Mouse (Mus musculus) C2C12 (cell line): ENCODE results near the gene Mfsd6l. TPM values are rescaled to one million over a fixed set of nuclear protein-coding genes. Genes with fewer than 3 reads are reported as not detected.
A peak's percentile ranks its signal among the peaks of the same experiment; 100 is the strongest.

Experiments
- H3K27me3 ChIP-seq: one replicate; pipeline ENCODE4 v1.6.1; 2011; ENCODE audit not compliant: control insufficient read depth, insufficient read depth, insufficient read length
- H3K36me3 ChIP-seq: one replicate; pipeline ENCODE4 v1.6.1; 2011; ENCODE audit not compliant: control insufficient read depth, insufficient read depth
- H3K4me3 ChIP-seq: one replicate; pipeline ENCODE4 v1.5.1; 2011; ENCODE audit warnings: mild to moderate bottlenecking, control low read depth; ENCODE audit not compliant: poor library complexity, insufficient read depth, severe bottlenecking
- H3K79me2 ChIP-seq: one replicate; pipeline ENCODE4 v1.6.1; 2011; ENCODE audit not compliant: control insufficient read depth, insufficient read depth
- H3K79me3 ChIP-seq: one replicate; pipeline ENCODE4 v1.6.1; 2011; ENCODE audit warnings: low read depth, control low read depth
- H3ac ChIP-seq: one replicate; pipeline ENCODE3; 2011; ENCODE audit warnings: low read depth; ENCODE audit not compliant: control insufficient read depth, insufficient read length
- CEBPB ChIP-seq: IDR thresholded peaks from one replicate; pipeline ENCODE4 v1.6.1; 2011; ENCODE audit warnings: low read depth, mild to moderate bottlenecking, control low read depth, moderate library complexity
- CTCF ChIP-seq: IDR thresholded peaks from one replicate; pipeline ENCODE4 v1.5.1; 2011; ENCODE audit not compliant: control insufficient read depth, insufficient read depth, insufficient read length
- FOSL1 ChIP-seq: IDR thresholded peaks from one replicate; pipeline ENCODE4 v1.8.0; 2011; ENCODE audit warnings: mild to moderate bottlenecking, low read length; ENCODE audit not compliant: poor library complexity, insufficient read depth, severe bottlenecking
- MAX ChIP-seq: IDR thresholded peaks from one replicate; pipeline ENCODE4 v1.6.1; 2011; ENCODE audit warnings: mild to moderate bottlenecking, control low read depth
- MYOD1 ChIP-seq: IDR thresholded peaks from one replicate; pipeline ENCODE4 v1.6.1; 2011; ENCODE audit warnings: low read depth; ENCODE audit not compliant: control insufficient read depth, insufficient read length
- MYOG ChIP-seq: IDR thresholded peaks from one replicate; pipeline ENCODE4 v1.6.1; 2011; ENCODE audit not compliant: control insufficient read depth, insufficient read length; ENCODE audit errors: extremely low read depth
- USF1 ChIP-seq: IDR thresholded peaks from one replicate; pipeline ENCODE4 v1.6.1; 2011; ENCODE audit warnings: low read depth, mild to moderate bottlenecking, control low read depth, moderate library complexity
- polyA plus RNA-seq: library from polyadenylated mRNA; unstranded; fragments of >200 nt; fragmentation: generic; extraction: Trizol; gene quantifications from one replicate; pipeline ENCODE4 v1.2.1, GENCODE M21; 2012; ENCODE audit warnings: missing spikeins

Gene Mfsd6l
- polyA plus RNA-seq, 1 experiment = not detected

- peaks cover 51% of the 10 kb centered on the region for H3K27me3 ChIP-seq
- H3K4me3 ChIP-seq = no peak overlapping the region
- no peaks in the 10 kb centered on the region for H3K79me3 ChIP-seq
- H3ac ChIP-seq = no peak overlapping the region
- no peaks in the 10 kb centered on the region for H3K36me3 ChIP-seq
- TF ChIP-seq FOSL1 (no peak), CEBPB (no peak), CTCF (no peak), MYOD1 (no peak), MAX (no peak), MYOG (no peak), USF1 (no peak)
- no peaks in the 10 kb centered on the region for H3K79me2 ChIP-seq
These were observed 3.6 kb downstream of the Mfsd6l start for GRCm38 (mm10) chr11:68559546-68559945.

DNA sequence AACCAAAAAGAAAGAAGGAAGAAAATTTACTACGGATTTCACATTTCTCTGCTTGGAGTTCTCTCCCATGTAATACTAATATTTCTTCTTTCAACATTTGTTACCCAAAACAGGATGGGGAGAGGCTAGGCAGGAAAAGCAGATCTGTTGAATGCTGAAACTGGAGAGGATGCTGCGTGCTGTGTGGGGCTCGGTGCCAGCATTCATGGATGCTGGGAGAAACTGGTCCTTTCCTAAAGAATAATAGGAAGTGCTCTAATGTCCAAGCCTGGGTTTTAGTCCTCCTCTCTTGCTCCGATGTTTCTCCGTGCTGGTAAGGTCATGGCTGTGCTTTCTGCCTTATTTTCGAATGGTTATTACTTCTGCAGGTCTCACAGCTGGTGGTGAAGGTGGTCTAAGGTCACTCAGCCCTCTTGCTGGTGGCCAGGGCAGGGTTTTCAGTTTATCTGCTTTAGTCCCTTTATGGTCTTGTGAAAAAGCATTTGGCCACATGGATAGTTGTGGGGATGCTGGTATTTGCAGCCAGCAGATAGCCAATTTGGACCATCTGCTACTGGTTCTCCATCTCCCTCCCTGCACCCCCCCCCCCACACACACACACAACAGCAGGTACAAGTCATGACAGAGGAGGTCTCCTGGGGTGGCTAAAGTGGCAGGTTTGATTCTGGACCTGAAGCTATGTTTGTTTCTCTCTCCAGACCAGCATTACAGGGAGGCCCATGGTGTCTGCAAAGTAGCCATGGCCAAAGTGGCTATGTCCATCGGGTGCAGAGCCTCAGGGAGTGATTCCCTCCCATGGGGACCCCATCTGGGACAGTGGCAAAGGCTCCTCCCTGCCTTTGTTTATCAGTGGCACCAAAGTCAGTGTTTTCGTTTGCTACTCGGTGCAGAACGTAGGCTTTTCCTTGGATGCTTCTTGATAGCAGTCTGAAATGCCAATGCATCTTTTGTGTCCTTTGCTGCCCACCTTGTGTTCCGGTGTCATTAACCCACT, 6.3 kb downstream of the Mfsd6l start:
- Histone ChIP-seq H3K79me3 (no peaks in the 10 kb centered on the region), H3ac (no peak overlapping the region), H3K79me2 (no peaks in the 10 kb centered on the region), H3K4me3 (no peak overlapping the region), H3K27me3 (peaks cover 41% of the 10 kb centered on the region), H3K36me3 (no peaks in the 10 kb centered on the region)
- TF ChIP-seq FOSL1 (no peak), CEBPB (no peak), MAX (no peak), MYOD1 (no peak), CTCF (no peak), MYOG (no peak), USF1 (no peak)

GRCm38 (mm10) chr11:68564356-68565031, 8.5 kb downstream of the Mfsd6l start:
- Histone ChIP-seq H3ac (no peak overlapping the region), H3K79me3 (no peaks in the 10 kb centered on the region), H3K4me3 (no peak overlapping the region), H3K36me3 (no peaks in the 10 kb centered on the region), H3K79me2 (no peaks in the 10 kb centered on the region), H3K27me3 (peaks cover 34% of the 10 kb centered on the region)
- no peak for TF ChIP-seq MYOG
- no peak for TF ChIP-seq MYOD1
- no peak for TF ChIP-seq MAX
- TF ChIP-seq FOSL1 = no peak
- no peak for TF ChIP-seq CEBPB
- TF ChIP-seq USF1 = no peak
- TF ChIP-seq CTCF = no peak

DNA sequence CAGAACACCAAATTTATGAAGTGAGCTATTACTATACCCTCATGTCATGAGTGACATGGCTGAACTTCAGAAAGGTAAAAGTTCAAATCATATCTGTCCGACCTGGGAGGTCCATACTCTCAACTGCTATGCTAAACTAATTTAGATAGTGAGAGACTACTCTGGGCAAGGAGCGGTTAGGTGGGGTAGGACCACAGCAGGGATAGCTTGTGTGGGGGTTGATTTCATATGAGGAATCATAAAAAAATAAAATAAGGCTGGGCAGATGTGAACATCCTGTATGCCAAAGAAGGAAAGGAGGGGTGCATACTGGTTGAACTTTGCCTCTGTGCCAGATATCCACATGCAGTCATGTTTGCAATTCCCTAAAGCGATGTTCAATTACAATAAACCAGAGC, 9.0 kb downstream of the Mfsd6l start:
- H3K4me3 ChIP-seq = no peak overlapping the region
- no peak overlapping the region for H3ac ChIP-seq
- no peaks in the 10 kb centered on the region for H3K79me3 ChIP-seq
- H3K27me3 ChIP-seq = peaks cover 34% of the 10 kb centered on the region
- no peak for TF ChIP-seq MYOG
- no peaks in the 10 kb centered on the region for H3K36me3 ChIP-seq
- H3K79me2 ChIP-seq = no peaks in the 10 kb centered on the region

- no peak overlapping the region for H3ac ChIP-seq
- no peaks in the 10 kb centered on the region for H3K79me3 ChIP-seq
- H3K79me2 ChIP-seq = no peaks in the 10 kb centered on the region
- H3K4me3 ChIP-seq = no peak overlapping the region
- no peak for TF ChIP-seq CEBPB
- TF ChIP-seq CTCF = peak; percentile 67
- no peaks in the 10 kb centered on the region for H3K36me3 ChIP-seq
- H3K27me3 ChIP-seq = peaks cover 23% of the 10 kb centered on the region
These were observed 10.6 kb downstream of the Mfsd6l start for GRCm38 (mm10) chr11:68566447-68567059.

GRCm38 (mm10) chr11:68570861-68571260, 14.9 kb downstream of the Mfsd6l start:
- no peaks in the 10 kb centered on the region for H3K79me2 ChIP-seq
- no peaks in the 10 kb centered on the region for H3K36me3 ChIP-seq
- H3K4me3 ChIP-seq = no peak overlapping the region
- no peaks in the 10 kb centered on the region for H3K27me3 ChIP-seq
- H3K79me3 ChIP-seq = no peaks in the 10 kb centered on the region
- H3ac ChIP-seq = no peak overlapping the region
- no peak for TF ChIP-seq MYOG
- TF ChIP-seq CEBPB = no peak
- no peak for TF ChIP-seq CTCF
- TF ChIP-seq FOSL1 = no peak
- no peak for TF ChIP-seq USF1
- TF ChIP-seq MAX = no peak
- no peak for TF ChIP-seq MYOD1
